11 mouse cellular contexts compared by ENCODE assay signal in the genomic region with DNA sequence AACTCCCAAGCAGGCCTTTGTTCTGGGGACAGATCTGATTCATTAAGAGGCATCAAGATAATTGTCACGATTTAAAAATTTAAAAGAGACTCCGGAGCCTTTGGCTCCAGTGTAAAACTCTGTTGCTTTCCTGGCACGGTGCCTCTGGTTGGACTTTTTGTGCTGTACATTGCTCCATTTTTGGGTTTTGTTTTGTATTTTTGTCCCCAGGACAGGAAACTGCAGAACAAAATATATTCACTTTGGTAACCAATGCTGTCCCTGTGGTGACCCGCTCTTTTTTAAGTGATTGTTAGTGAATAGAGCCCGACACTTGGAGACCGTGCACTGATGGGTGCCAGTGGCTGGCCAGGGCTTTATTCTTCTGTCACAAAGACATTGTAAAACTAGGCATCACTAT. TPM values are rescaled to one million over a fixed set of nuclear protein-coding genes. Genes with fewer than 3 reads are reported as not detected.
A peak's percentile ranks its signal among the peaks of the same experiment; 100 is the strongest.
DNase-seq lines count a peak whose midpoint lies in the region; ATAC-seq and TF ChIP-seq lines count a peak whose summit lies in the region.
"Had no signal": no experiment of that assay in that cellular context is flagged by ENCODE, and none has a peak within 500 bp of the region (broad histone marks: within the 10 kb centered on the region; RNA-seq: fewer than 3 reads in every experiment).

No protein-coding gene starts in this region.

- H3K36me3 ChIP-seq in heart, adult 2 months (ENCODE audit: control insufficient read depth, insufficient read depth, low read length): no peaks in the 10 kb centered on the region
- H3K36me3 ChIP-seq in midbrain, embryonic 16.5 days (ENCODE audit: control insufficient read depth, insufficient read depth, low read length): no peaks in the 10 kb centered on the region
- H3K36me3 ChIP-seq in midbrain, embryonic 13.5 days: no peaks in the 10 kb centered on the region
- H3K36me3 ChIP-seq in hindbrain, postnatal 0 days (ENCODE audit: insufficient read depth, low read length): no peaks in the 10 kb centered on the region
- no peaks in the 10 kb centered on the region for H3K36me3 ChIP-seq in neural tube, embryonic 15.5 days
- H3K36me3 ChIP-seq in stomach, postnatal 0 days (ENCODE audit: control insufficient read depth, insufficient read depth, low read length): no peaks in the 10 kb centered on the region

- peaks cover 5% of the 10 kb centered on the region; the same call in 1 of the 2 replicates for H3K9me3 ChIP-seq in midbrain, embryonic 16.5 days (replicated peaks; ENCODE audit: control insufficient read depth, low read length, poor library complexity, severe bottlenecking)
- no peaks in the 10 kb centered on the region for H3K9me3 ChIP-seq in midbrain, embryonic 13.5 days
- no peaks in the 10 kb centered on the region for H3K9me3 ChIP-seq in hindbrain, postnatal 0 days (ENCODE audit: low read length)
- H3K9me3 ChIP-seq in neural tube, embryonic 15.5 days (replicated peaks): no peaks in the 10 kb centered on the region
- no peaks in the 10 kb centered on the region for H3K9me3 ChIP-seq in stomach, postnatal 0 days (ENCODE audit: control insufficient read depth, low read length)

- no peak for TF ChIP-seq POLR2A in heart, adult 2 months (IDR thresholded peaks at IDR 0.05; ENCODE audit: insufficient read depth, low read depth, low read length)

- no peak overlapping the region for H3K4me3 ChIP-seq in heart, adult 2 months
- no peak overlapping the region for H3K4me3 ChIP-seq in midbrain, embryonic 16.5 days (ENCODE audit: low read depth, low read length)
- no peak overlapping the region for H3K4me3 ChIP-seq in midbrain, embryonic 13.5 days (replicated peaks)
- H3K4me3 ChIP-seq in hindbrain, postnatal 0 days (ENCODE audit: low read length): no peak overlapping the region
- H3K4me3 ChIP-seq in neural tube, embryonic 15.5 days (replicated peaks): no peak overlapping the region
- no peak overlapping the region for H3K4me3 ChIP-seq in stomach, postnatal 0 days (ENCODE audit: low read depth, low read length)

- intact Hi-C loops in heart, adult 2 months (cut with DNase I): no loop called here

- H3K4me2 ChIP-seq in midbrain, embryonic 16.5 days (ENCODE audit: low read length): no peak overlapping the region
- H3K4me2 ChIP-seq in midbrain, embryonic 13.5 days (replicated peaks): no peak overlapping the region
- H3K4me2 ChIP-seq in hindbrain, postnatal 0 days (ENCODE audit: low read depth, low read length): peak overlapping the region; percentile 10; the same call in 1 of the 2 replicates
- H3K4me2 ChIP-seq in neural tube, embryonic 15.5 days: no peak overlapping the region
- no peak overlapping the region for H3K4me2 ChIP-seq in stomach, postnatal 0 days (replicated peaks; ENCODE audit: low read depth)

- WGBS in heart, adult 2 months: 50% methylated on average over 6 of the region's 6 CpGs
- WGBS in midbrain, embryonic 16.5 days: 59% methylated on average over 6 of the region's 6 CpGs
- 66% methylated on average over 6 of the region's 6 CpGs for WGBS in midbrain, embryonic 13.5 days
- 41% methylated on average over 6 of the region's 6 CpGs for WGBS in hindbrain, postnatal 0 days
- WGBS in neural tube, embryonic 15.5 days: 57% methylated on average over 6 of the region's 6 CpGs
- 71% methylated on average over 6 of the region's 6 CpGs for WGBS in stomach, postnatal 0 days

- no peak overlapping the region for H3K9ac ChIP-seq in heart, adult 2 months (ENCODE audit: low read depth, low read length)
- H3K9ac ChIP-seq in midbrain, embryonic 16.5 days (ENCODE audit: low read depth, low read length): no peak overlapping the region
- no peak overlapping the region for H3K9ac ChIP-seq in midbrain, embryonic 13.5 days (replicated peaks)
- no peak overlapping the region for H3K9ac ChIP-seq in hindbrain, postnatal 0 days (replicated peaks; ENCODE audit: low read length)
- no peak overlapping the region for H3K9ac ChIP-seq in neural tube, embryonic 15.5 days (replicated peaks)
- no peak overlapping the region for H3K9ac ChIP-seq in stomach, postnatal 0 days (ENCODE audit: low read length)
- H3K9ac ChIP-seq: liver, embryonic 14.5 days had no signal

- H3K27ac ChIP-seq in heart, adult 2 months: no peak overlapping the region; the same call in 1 of the 2 replicates
- no peak overlapping the region for H3K27ac ChIP-seq in midbrain, embryonic 16.5 days (ENCODE audit: low read length)
- H3K27ac ChIP-seq in midbrain, embryonic 13.5 days: no peak overlapping the region
- H3K27ac ChIP-seq in hindbrain, postnatal 0 days: peak overlapping the region; percentile 48; the same call in 1 of the 2 replicates
- H3K27ac ChIP-seq in neural tube, embryonic 15.5 days (replicated peaks): no peak overlapping the region
- no peak overlapping the region for H3K27ac ChIP-seq in stomach, postnatal 0 days (replicated peaks)
- H3K27ac ChIP-seq: liver, embryonic 14.5 days had no signal

- no peaks in the 10 kb centered on the region for H3K79me2 ChIP-seq in heart, adult 2 months (replicated peaks; ENCODE audit: control insufficient read depth, insufficient read depth, low read length)

- DNase-seq in heart, adult 18-20 months: peak; percentile 12 to 26
- DNase-seq in heart, adult 2 months: no peak
- peak; percentile 81 for DNase-seq in hindbrain, postnatal 0 days (ENCODE audit: low spot score)
- no peak for DNase-seq in urinary bladder, postnatal 25 days (ENCODE audit: low spot score)
- DNase-seq in stomach, postnatal 0 days (ENCODE audit: low spot score): no peak
- DNase-seq: gastrocnemius, postnatal 14 days had no signal

- peak; percentile 79 for ATAC-seq in midbrain, embryonic 16.5 days
- ATAC-seq in midbrain, embryonic 13.5 days: no peak
- peak; percentile 63 for ATAC-seq in hindbrain, postnatal 0 days
- ATAC-seq in neural tube, embryonic 15.5 days (ENCODE audit: low FRiP score): peak; percentile 70
- no peak for ATAC-seq in stomach, postnatal 0 days (ENCODE audit: low FRiP score, low TSS enrichment)
- ATAC-seq: CD4-positive, CD25-positive, alpha-beta regulatory T cell, adult 4 months had no signal

- TF ChIP-seq EP300 in heart, adult 2 months (IDR thresholded peaks at IDR 0.05; ENCODE audit: insufficient read depth, low read depth, low read length): no peak
- no peak for TF ChIP-seq EP300 in stomach, postnatal 0 days (optimal IDR thresholded peaks at IDR 0.05)

- no peaks in the 10 kb centered on the region for H3K4me1 ChIP-seq in heart, adult 2 months (ENCODE audit: control insufficient read depth, insufficient read depth, low read length)
- no peaks in the 10 kb centered on the region for H3K4me1 ChIP-seq in midbrain, embryonic 16.5 days (ENCODE audit: control insufficient read depth, insufficient read depth, low read length)
- no peaks in the 10 kb centered on the region for H3K4me1 ChIP-seq in midbrain, embryonic 13.5 days (replicated peaks)
- 0 out of 2 replicates have a peak, but pooled peaks cover 4% of the 10 kb centered on the region for H3K4me1 ChIP-seq in hindbrain, postnatal 0 days (ENCODE audit: insufficient read depth, low read length)
- no peaks in the 10 kb centered on the region for H3K4me1 ChIP-seq in neural tube, embryonic 15.5 days
- H3K4me1 ChIP-seq in stomach, postnatal 0 days (replicated peaks; ENCODE audit: control insufficient read depth, insufficient read depth): no peaks in the 10 kb centered on the region

- no peaks in the 10 kb centered on the region for H3K27me3 ChIP-seq in heart, adult 2 months (ENCODE audit: control insufficient read depth, insufficient read depth, low read length)
- H3K27me3 ChIP-seq in midbrain, embryonic 16.5 days (ENCODE audit: control insufficient read depth, insufficient read depth, low read depth, low read length): no peaks in the 10 kb centered on the region
- H3K27me3 ChIP-seq in midbrain, embryonic 13.5 days: no peaks in the 10 kb centered on the region
- no peaks in the 10 kb centered on the region for H3K27me3 ChIP-seq in hindbrain, postnatal 0 days (ENCODE audit: insufficient read depth, low read length)
- H3K27me3 ChIP-seq in neural tube, embryonic 15.5 days (replicated peaks): no peaks in the 10 kb centered on the region
- no peaks in the 10 kb centered on the region for H3K27me3 ChIP-seq in stomach, postnatal 0 days (ENCODE audit: control insufficient read depth, insufficient read depth, low read length)

- no peak for TF ChIP-seq CTCF in heart, adult 2 months (IDR thresholded peaks at IDR 0.05)
- no peak for TF ChIP-seq CTCF in hindbrain, postnatal 0 days (IDR thresholded peaks at IDR 0.05; ENCODE audit: low read depth)
- TF ChIP-seq CTCF in stomach, postnatal 0 days (IDR thresholded peaks at IDR 0.05; ENCODE audit: low read depth): no peak

RNA-seq across cellular contexts. Expression of gene Nhsl1, which starts 41.4 kb away (rescaled TPM):
- 10 to 100 TPM; 15.1 to 17.2 TPM for total RNA-seq in heart, adult 18-20 months (2021)
- 10 to 100 TPM; 15.8 to 17.4 TPM for total RNA-seq in heart, adult 2 months (2021)
- 6.8 and 9.8 TPM in 2 replicates for polyA plus RNA-seq in heart, adult 2 months (2012; rRNA removed)
- 9.2 and 11.5 TPM in 2 replicates for polyA plus RNA-seq in midbrain, embryonic 16.5 days (2015; fragmentation: Nextera tagmentation; extraction: Ambion mirVana)
- polyA plus RNA-seq in midbrain, embryonic 13.5 days (2015; fragmentation: Nextera tagmentation; extraction: Ambion mirVana): 14.3 TPM in 2 replicates
- total RNA-seq in hindbrain, postnatal 0 days (2014; rRNA removed): 29.6 and 38.9 TPM in 2 replicates
- 11.9 and 12.0 TPM in 2 replicates for polyA plus RNA-seq in hindbrain, postnatal 0 days (2015; fragmentation: Nextera tagmentation; extraction: Ambion mirVana)
- polyA plus RNA-seq in neural tube, embryonic 15.5 days (2015; fragmentation: Nextera tagmentation; extraction: Ambion mirVana): 13.1 and 13.3 TPM in 2 replicates
- polyA plus RNA-seq in stomach, postnatal 0 days (2015; fragmentation: Nextera tagmentation; extraction: Ambion mirVana): 4.3 and 4.7 TPM in 2 replicates

Comparison
In these comparisons a context has a peak if more than half of its experiments do, and no peak if none do; other contexts are left out.
1. DNase-seq: peak in heart, adult 18-20 months (2 of 2) and hindbrain, postnatal 0 days (single experiment); none in heart, adult 2 months (0 of 2), urinary bladder, postnatal 25 days (single experiment) and stomach, postnatal 0 days (single experiment).
2. ATAC-seq: peak in midbrain, embryonic 16.5 days (single experiment), hindbrain, postnatal 0 days (single experiment) and neural tube, embryonic 15.5 days (single experiment); none in midbrain, embryonic 13.5 days (single experiment) and stomach, postnatal 0 days (single experiment).